Mouse (Mus musculus) urinary bladder, postnatal 36 days (tissue): ENCODE data around the gene Rreb1.

Experiments used
- DNase-seq, 2 experiments: peaks; one replicate each; pipeline ENCODE4 v3.0.0; 2022; ENCODE audit warnings: low spot score in 2 of 2, mixed read lengths in 1 of 2

Gene Rreb1

GRCm38 (mm10) chr13:37912011-37912410 lies 133.8 kb downstream of the Rreb1 start:
- DNase-seq = peak in 1 of 2 experiments; percentile 21

- DNase-seq = no peak
Measured at GRCm38 (mm10) chr13:37912591-37913467, 134.6 kb downstream of the Rreb1 start.

DNA sequence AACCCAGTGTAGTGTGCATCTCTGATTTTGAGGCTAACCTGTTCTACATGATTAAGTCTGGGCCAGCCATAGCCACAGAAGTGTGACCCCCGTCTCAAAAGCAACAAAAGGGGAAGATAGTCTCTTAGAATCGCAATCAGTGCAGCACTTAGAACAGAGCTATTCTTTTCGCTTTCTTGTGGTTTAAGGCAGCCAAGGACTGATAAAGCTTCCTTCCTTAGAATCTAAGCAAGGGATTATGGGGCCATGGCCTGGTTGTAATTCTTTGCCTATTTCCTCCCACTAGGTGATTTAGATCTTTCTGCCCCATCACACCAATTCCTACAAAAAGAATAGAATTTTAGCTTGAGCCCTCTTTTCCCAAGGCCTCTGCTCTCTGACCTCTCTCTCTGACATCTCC lies 135.8 kb downstream of the Rreb1 start:
- DNase-seq = no peak

DNA sequence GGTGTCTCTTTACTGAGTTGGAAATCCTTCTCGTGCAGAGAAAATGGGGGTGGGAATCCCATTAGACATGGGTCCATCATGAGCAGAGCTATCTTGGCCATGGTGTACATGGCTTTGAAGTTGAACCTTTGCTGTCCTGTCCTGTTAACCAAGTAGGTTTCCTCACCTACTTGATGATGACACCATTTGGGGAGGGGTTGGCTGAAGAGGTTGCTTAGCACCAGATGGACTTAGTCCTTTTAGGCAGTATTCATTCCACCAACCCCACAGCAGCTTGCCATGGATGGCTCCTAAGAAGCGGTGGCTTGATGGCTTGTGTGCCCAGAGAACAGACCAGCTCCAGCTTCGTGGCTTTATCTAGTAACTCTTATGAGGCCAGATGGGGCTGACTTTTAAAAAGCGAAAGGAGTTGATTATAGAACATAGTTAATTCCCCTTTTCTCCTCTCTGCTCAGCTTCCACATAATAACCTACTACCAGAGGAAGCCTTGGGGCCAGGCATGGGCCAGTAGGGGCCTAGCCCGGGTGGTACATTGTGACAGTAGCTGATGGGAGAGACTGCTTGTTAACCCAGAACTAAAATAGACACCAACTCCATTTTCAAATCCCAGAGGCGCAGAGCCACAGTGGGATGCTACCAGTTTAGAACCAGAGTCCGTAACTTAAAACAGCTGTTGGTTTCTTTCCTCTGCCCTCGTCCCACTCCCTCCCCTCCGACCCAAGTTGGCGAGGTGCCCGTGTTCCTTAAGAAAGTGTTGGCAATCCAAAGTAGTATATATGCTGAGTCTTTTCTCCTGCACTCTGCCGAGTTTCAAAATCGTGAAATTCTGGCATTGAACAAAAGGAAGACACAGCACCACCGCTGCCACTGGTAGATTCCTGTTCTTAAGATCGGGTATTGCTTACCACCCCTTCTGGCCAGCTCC lies 140.4 kb downstream of the Rreb1 start:
- DNase-seq = no peak

GRCm38 (mm10) chr13:37919711-37920277 lies 141.6 kb downstream of the Rreb1 start:
- no peak for DNase-seq

GRCm38 (mm10) chr13:37920727-37921126 lies 142.5 kb downstream of the Rreb1 start:
- no peak for DNase-seq

GRCm38 (mm10) chr13:37923091-37923490 lies 144.9 kb downstream of the Rreb1 start:
- no peak for DNase-seq

- DNase-seq = no peak
Measured at GRCm38 (mm10) chr13:37923643-37924460, 145.7 kb downstream of the Rreb1 start.

GRCm38 (mm10) chr13:37924461-37924948 lies 146.3 kb downstream of the Rreb1 start:
- DNase-seq = no peak

DNA sequence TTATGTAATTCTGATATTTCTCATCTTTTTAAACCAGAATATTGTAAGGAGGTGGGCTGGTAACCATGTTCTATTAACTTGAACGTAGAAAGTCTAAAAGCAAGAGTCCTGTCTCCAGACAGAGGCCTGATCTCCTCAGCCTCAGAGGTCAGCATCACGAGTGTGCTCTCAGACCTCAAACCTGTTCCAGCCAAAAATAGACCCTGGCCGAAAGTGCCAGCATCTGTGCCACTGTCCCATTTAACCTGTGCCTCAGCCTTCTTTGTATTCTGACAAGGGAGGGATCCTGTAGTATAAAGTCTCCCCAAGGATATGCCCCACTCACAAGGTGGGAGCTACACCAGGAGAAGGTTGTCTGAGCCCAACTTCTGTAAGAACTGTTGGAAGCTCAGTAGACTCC lies 148.2 kb downstream of the Rreb1 start:
- DNase-seq = no peak

DNA sequence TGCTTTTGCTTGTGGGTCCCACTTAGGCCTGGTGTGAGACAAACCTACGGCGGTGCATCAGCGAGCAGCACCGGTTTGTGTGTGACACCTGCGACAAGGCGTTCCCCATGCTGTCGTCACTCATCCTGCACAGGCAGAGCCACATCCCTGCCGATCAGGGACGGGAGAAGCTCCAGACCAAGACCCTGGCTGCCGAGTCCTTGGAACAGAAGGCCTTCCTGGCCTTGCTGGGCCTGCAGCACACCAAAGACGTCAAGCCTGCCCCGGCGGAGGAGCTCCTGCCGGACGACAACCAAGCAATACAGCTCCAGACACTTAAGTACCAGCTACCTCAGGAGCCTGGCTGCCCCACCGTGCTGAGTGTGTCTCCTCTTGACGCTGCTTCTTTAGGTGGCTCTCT lies 151.3 kb downstream of the Rreb1 start:
- no peak for DNase-seq

DNA sequence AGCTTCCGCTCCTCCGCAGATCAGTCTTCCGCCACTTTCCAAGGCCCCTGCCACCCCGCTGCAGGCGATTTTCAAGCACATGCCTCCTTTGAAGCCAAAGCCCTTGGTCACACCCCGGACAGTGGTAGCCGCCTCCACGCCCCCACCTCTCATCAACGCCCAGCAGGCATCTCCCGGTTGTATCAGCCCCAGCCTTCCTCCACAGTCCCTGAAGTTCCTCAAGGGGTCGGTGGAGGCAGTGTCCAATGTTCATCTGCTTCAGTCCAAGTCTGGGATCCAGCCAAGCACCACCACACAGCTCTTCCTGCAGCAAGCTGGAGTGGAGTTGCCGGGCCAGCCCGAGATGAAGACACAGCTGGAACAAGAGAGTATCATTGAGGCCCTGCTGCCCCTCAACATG lies 151.9 kb downstream of the Rreb1 start:
- DNase-seq = no peak

DNA sequence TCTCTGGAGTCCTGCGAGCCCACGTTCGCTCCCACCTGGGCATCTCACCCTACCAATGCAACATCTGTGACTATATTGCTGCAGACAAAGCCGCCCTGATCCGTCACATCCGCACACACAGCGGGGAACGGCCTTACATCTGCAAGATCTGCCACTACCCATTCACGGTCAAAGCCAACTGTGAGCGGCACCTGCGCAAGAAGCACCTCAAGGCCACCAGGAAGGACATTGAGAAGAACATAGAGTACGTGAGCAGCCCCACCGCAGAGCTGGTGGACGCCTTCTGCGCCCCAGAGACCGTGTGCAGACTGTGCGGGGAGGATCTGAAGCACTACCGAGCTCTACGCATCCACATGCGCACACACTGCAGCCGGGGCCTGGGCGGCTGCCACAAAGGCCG lies 152.4 kb downstream of the Rreb1 start:
- no peak for DNase-seq

DNA sequence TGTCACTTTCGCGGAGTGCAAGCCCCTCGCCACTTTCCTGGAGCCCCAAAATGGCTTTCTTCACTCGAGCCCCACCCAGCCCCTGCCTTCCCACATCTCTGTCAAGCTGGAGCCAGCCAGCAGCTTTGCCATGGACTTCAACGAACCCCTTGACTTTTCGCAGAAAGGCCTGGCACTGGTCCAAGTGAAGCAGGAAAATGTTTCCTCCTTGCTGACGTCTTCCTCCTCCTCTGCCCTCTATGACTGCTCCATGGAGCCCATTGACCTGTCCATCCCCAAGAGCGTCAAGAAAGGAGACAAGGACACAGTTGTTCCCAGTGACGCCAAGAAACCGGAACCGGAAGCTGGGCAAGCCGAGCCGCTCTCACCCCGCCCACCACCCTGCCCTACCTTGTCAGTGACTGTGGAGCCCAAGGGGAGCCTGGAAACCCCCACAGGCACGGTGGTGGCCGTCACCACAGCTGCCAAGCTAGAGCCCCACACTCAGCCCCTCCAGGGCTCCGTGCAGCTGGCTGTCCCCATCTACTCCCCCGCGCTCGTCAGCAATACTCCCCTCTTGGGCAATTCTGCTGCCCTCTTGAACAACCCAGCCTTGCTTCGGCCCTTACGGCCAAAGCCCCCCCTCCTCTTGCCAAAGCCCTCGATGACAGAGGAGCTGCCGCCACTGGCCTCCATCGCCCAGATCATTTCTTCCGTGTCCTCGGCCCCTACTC lies 153.2 kb downstream of the Rreb1 start:
- no peak for DNase-seq

GRCm38 (mm10) chr13:37934075-37934474 lies 155.9 kb downstream of the Rreb1 start:
- no peak for DNase-seq

GRCm38 (mm10) chr13:37934920-37935319 lies 156.7 kb downstream of the Rreb1 start:
- DNase-seq = no peak

- no peak for DNase-seq
Measured at GRCm38 (mm10) chr13:37936351-37936750, 158.2 kb downstream of the Rreb1 start.

DNA sequence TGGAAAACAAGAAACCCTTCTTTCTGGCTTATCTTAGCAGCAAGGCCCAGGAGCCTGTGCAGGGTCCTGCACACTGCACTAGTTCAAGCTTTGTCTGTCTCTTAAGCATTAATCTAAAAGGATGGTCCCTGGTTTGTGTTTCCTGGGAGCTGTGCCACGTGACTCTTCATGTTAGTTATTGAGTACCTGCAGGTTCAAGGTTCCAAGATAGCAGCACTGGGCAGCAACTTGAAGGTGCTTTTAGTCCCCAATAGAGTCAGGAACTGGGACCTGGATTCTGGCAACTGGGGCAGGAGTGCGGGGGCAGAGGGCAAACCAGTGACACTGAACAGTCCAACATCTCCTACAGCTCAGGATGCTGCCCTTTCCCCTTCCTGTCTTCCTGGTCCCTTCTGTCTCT lies 162.0 kb downstream of the Rreb1 start:
- no peak for DNase-seq

DNA sequence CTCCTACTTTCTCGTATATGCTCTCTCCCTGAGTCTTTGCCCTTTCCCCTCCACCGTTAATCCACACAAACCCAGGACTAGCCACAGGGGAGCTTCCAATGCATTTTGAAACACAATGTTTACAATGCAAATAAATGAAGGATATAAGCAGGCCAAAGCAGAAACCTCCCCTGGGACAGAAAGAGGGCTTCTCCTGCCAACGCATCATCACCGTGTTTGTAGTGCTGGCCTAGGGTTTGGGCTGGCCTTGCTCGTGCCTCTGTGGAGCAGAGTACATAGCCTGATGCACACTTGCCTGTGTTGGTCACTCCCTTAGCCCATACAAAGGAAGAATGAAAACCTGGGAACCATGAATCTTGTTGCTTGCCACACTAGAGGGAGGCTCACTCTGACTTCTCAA lies 162.4 kb downstream of the Rreb1 start:
- no peak for DNase-seq

- DNase-seq = no peak
Measured at GRCm38 (mm10) chr13:37941138-37941645, 163.0 kb downstream of the Rreb1 start.
